Mouse (Mus musculus): ENCODE results near the gene Osbpl10. TPM values are rescaled to one million over a fixed set of nuclear protein-coding genes. Genes with fewer than 3 reads are reported as not detected.
A peak's percentile ranks its signal among the peaks of the same experiment; 100 is the strongest.

Gene Osbpl10
- polyA plus RNA-seq (2014; fragmentation: Nextera tagmentation; extraction: Ambion mirVana): 1.6 and 2.1 TPM in 2 replicates

DNA sequence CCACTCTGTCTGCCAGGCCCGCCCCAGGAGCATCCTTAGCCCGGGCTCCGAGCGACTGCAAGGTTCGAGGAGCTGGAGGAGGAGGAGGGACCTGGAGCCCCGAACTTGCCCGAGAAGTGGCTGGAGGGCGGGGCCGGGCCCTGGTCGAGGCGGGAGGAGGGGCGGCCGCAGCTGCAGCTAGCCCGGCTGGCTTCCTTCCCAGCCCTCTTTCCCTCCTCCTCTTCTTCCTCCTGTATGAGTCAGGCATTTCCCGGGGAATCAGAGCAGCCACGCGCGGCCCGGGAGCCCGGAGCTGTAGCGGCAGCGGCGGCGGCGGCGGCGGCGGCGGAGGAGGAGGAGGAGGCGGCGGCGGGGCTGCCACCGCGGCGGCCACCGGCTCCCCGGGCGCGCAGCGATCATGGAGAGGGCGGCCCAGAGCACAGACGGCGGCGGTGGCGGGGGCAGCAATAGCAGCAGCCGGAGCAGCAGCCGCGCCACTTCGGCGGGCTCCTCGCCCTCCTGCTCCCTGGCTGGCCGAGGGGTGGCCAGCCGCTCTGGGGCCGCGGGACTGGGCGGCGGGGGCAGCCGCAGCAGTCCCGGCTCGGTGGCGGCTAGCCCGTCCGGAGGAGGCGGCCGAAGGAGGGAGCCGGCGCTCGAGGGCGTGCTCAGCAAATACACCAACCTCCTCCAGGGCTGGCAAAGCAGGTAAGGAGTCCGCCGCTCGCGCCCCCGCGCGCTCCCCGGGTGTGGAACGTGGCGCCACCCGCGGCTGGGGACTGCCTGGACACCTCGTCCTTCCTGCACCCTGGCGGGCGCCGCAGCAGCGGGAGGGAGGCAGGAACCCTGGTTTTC lies at the start of gene Osbpl10:
Gene Osbpl10 (plus strand): TSS at position 289 of the 831 bp plus-strand sequence.
- Histone ChIP-seq H3K9ac (replicated peaks; ENCODE audit: low read depth, low read length) (peak within 1 kb of the TSS; percentile 71), H3K27ac (ENCODE audit: low read length) (peak within 1 kb of the TSS; percentile 66), H3K4me2 (replicated peaks; ENCODE audit: low read depth, low read length) (peak within 1 kb of the TSS; percentile 86), H3K27me3 (ENCODE audit: control insufficient read depth, insufficient read depth, low read length) (no peaks in the 10 kb centered on the region), H3K4me1 (ENCODE audit: control insufficient read depth, insufficient read depth, low read length) (peaks cover 7% of the 10 kb centered on the region; the same call in 1 of the 2 replicates), H3K36me3 (ENCODE audit: control insufficient read depth, insufficient read depth, low read length) (no peaks in the 10 kb centered on the region), H3K9me3 (ENCODE audit: control insufficient read depth, low read depth, low read length) (no peaks in the 10 kb centered on the region), H3K4me3 (ENCODE audit: low read depth, low read length) (peak within 1 kb of the TSS; percentile 76)
- WGBS: under 1% methylated on average over 63 of the region's 86 CpGs
- peak; percentile 87 for ATAC-seq (ENCODE audit: insufficient number of reproducible peaks, insufficient read depth, low FRiP score, low read depth)

DNA sequence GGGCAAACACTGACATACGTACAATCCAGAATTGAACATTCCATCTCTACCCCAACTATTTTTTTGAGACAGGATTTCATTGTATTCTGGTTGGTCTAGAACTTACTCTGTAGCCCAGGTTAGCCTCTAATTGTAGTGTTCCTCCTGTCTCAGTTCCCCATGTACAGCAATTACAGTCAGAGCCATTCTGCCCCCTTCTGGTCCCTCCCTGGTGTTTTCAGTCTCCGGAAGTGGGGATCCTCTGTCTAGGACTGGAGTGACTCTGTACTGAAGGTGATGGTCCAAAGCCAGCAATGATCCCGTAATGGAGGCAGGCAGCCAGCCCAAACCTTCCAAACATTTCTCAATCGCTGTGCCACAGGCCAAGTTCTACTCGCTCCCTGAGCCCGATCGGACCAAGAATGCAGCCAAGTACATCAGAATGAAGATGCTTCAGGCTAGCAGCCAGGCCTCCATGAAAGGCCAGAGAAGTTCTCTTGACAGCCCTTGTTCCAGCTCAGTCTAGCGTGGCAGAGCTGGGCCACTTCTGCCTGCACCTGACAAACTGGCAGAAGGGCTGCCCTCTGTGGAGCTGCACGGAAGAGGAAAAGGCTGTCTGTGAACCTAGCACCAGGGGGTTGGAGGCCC lies 47.8 kb upstream of the Osbpl10 start:
- 84% methylated on average over 9 of the region's 9 CpGs for WGBS
- no peaks in the 10 kb centered on the region for H3K4me1 ChIP-seq (ENCODE audit: control insufficient read depth, insufficient read depth, low read length)
- H3K36me3 ChIP-seq (ENCODE audit: control insufficient read depth, insufficient read depth, low read length): no peaks in the 10 kb centered on the region
- H3K4me2 ChIP-seq (replicated peaks; ENCODE audit: low read depth, low read length): no peak overlapping the region
- H3K27ac ChIP-seq (ENCODE audit: low read length): no peak overlapping the region
- H3K27me3 ChIP-seq (ENCODE audit: control insufficient read depth, insufficient read depth, low read length): no peaks in the 10 kb centered on the region
- no peak for ATAC-seq (ENCODE audit: insufficient number of reproducible peaks, insufficient read depth, low FRiP score, low read depth)
- no peaks in the 10 kb centered on the region for H3K9me3 ChIP-seq (ENCODE audit: control insufficient read depth, low read depth, low read length)
- no peak overlapping the region for H3K4me3 ChIP-seq (ENCODE audit: low read depth, low read length)
- no peak overlapping the region for H3K9ac ChIP-seq (replicated peaks; ENCODE audit: low read depth, low read length)

DNA sequence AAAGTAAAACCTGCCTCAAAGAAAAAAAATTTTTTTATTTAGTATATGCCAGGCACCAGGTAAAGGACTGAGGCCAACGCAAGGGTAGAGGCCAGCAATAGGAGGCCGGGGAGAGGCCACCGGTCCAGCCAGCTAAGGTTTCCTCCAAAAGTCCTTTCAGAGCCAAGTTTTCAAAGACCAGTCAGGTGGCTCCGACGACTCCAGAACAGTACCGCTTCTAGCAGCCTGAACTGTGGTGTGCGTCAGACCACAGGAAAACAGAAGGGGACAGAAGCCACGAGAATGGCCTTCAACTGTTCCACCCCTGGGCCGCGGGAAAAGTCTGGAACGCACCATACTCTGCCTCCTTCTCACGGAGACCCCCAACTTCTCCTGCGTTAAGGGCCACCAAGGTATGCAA lies 45.8 kb upstream of the Osbpl10 start:
- Histone ChIP-seq H3K4me1 (ENCODE audit: control insufficient read depth, insufficient read depth, low read length) (no peaks in the 10 kb centered on the region), H3K4me3 (ENCODE audit: low read depth, low read length) (peak overlapping the region; percentile 76), H3K9me3 (ENCODE audit: control insufficient read depth, low read depth, low read length) (no peaks in the 10 kb centered on the region), H3K36me3 (ENCODE audit: control insufficient read depth, insufficient read depth, low read length) (no peaks in the 10 kb centered on the region), H3K9ac (replicated peaks; ENCODE audit: low read depth, low read length) (no peak overlapping the region), H3K27ac (ENCODE audit: low read length) (no peak overlapping the region), H3K27me3 (ENCODE audit: control insufficient read depth, insufficient read depth, low read length) (no peaks in the 10 kb centered on the region), H3K4me2 (replicated peaks; ENCODE audit: low read depth, low read length) (peak overlapping the region; percentile 95)
- no peak for ATAC-seq (ENCODE audit: insufficient number of reproducible peaks, insufficient read depth, low FRiP score, low read depth)
- 25% methylated on average over 13 of the region's 13 CpGs for WGBS

DNA sequence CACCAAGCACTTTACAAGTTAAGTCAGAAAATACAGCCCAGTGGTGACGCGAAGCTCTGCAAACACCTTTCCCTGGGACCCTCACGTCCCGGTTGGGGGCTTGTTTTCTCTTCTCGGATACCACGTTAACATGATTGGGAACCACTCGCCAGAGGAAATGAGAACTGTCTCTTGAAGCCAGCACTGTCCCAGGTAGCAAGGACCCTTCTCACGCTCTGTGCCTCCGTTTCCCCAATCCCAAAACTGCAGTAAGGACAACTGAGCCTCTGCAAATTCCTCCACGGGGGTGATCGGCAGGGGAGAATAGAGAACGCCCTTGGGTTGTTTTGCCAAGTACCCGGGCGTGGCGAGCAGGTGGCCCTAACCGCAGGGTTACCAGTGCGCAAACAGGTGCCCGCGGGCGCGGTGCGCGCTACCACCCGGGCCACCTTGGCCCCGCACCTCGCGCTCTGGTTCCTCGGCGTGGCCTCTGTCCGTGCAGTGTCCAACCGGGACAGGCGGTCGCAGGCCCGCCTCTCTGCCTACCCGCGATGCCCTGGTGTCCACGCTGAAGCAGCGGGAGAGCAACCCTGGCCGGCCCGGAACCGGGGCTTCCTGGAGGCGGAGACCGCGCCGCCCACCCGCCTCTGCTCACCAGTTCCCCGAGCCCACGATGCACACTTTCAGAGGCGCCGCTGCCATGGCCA lies 45.2 kb upstream of the Osbpl10 start:
- H3K27ac ChIP-seq (ENCODE audit: low read length): peak overlapping the region; percentile 72; the same call in 1 of the 2 replicates
- H3K27me3 ChIP-seq (ENCODE audit: control insufficient read depth, insufficient read depth, low read length): no peaks in the 10 kb centered on the region
- no peaks in the 10 kb centered on the region for H3K36me3 ChIP-seq (ENCODE audit: control insufficient read depth, insufficient read depth, low read length)
- H3K4me1 ChIP-seq (ENCODE audit: control insufficient read depth, insufficient read depth, low read length): no peaks in the 10 kb centered on the region
- H3K4me2 ChIP-seq (replicated peaks; ENCODE audit: low read depth, low read length): peak overlapping the region; percentile 95
- WGBS: under 1% methylated on average over 50 of the region's 50 CpGs
- ATAC-seq (ENCODE audit: insufficient number of reproducible peaks, insufficient read depth, low FRiP score, low read depth): no peak; the same call in 1 of the 2 replicates
- H3K4me3 ChIP-seq (ENCODE audit: low read depth, low read length): peak overlapping the region; percentile 76
- peak overlapping the region; percentile 53 for H3K9ac ChIP-seq (replicated peaks; ENCODE audit: low read depth, low read length)
- H3K9me3 ChIP-seq (ENCODE audit: control insufficient read depth, low read depth, low read length): no peaks in the 10 kb centered on the region

DNA sequence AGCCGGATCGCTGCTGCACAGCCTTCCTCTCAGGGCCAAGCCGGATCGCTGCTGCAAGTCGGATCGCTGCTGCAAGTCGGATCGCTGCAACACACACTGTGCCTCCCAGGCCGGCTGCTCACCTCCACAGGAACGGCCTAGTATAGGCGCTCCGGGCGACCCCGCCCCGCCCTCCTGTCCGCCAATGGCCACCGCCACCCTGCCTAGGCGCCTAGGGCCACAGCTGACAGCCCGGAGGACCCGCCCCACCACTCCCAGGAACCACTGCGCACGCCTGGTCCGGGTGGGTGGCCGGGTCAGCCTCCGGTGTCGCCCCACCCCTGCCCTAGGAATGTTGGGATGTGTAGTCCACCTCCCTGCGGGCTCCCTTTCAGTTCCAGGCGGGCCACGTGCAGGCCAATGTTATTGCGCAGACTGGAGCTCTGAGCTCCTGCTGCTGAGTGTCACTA lies 44.6 kb upstream of the Osbpl10 start, which contains the start of gene Gpd1l:
Gene Gpd1l (minus strand): TSS at position 265 of the 449 bp plus-strand sequence.
- peak within 1 kb of the TSS; percentile 72; the same call in 1 of the 2 replicates for H3K27ac ChIP-seq (ENCODE audit: low read length)
- H3K9ac ChIP-seq (replicated peaks; ENCODE audit: low read depth, low read length): peak within 1 kb of the TSS; percentile 53
- under 1% methylated on average over 30 of the region's 30 CpGs for WGBS
- no peaks in the 10 kb centered on the region for H3K36me3 ChIP-seq (ENCODE audit: control insufficient read depth, insufficient read depth, low read length)
- no peaks in the 10 kb centered on the region for H3K9me3 ChIP-seq (ENCODE audit: control insufficient read depth, low read depth, low read length)
- peak; percentile 98 for ATAC-seq (ENCODE audit: insufficient number of reproducible peaks, insufficient read depth, low FRiP score, low read depth)
- peak within 1 kb of the TSS; percentile 95 for H3K4me2 ChIP-seq (replicated peaks; ENCODE audit: low read depth, low read length)
- H3K4me3 ChIP-seq (ENCODE audit: low read depth, low read length): peak within 1 kb of the TSS; percentile 76
- H3K27me3 ChIP-seq (ENCODE audit: control insufficient read depth, insufficient read depth, low read length): no peaks in the 10 kb centered on the region
- H3K4me1 ChIP-seq (ENCODE audit: control insufficient read depth, insufficient read depth, low read length): no peaks in the 10 kb centered on the region

DNA sequence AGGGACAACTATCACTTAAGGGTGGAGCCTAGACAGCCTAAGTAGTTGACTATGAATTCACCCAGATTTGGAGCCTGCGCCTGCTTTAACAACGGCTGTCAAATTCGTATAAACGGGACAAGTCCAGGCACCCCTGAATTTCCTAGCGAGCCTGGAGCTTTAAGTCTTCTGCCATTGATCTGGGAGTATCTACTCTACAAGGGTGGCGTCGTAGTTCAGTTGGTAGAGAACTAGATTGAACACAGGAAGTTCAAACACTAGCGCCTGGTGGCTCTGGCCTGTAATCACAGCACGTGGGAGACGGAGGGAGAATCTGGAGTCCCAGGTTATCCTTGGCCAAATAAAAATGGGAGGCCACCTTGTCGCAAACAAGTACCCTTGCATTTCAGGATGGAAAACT lies 44.1 kb upstream of the Osbpl10 start:
- H3K36me3 ChIP-seq (ENCODE audit: control insufficient read depth, insufficient read depth, low read length): no peaks in the 10 kb centered on the region
- WGBS: 60% methylated on average over 11 of the region's 11 CpGs
- H3K27ac ChIP-seq (ENCODE audit: low read length): no peak overlapping the region
- peak overlapping the region; percentile 76; the same call in 1 of the 2 replicates for H3K4me3 ChIP-seq (ENCODE audit: low read depth, low read length)
- no peak for ATAC-seq (ENCODE audit: insufficient number of reproducible peaks, insufficient read depth, low FRiP score, low read depth)
- peak overlapping the region; percentile 95 for H3K4me2 ChIP-seq (replicated peaks; ENCODE audit: low read depth, low read length)
- no peaks in the 10 kb centered on the region for H3K27me3 ChIP-seq (ENCODE audit: control insufficient read depth, insufficient read depth, low read length)
- H3K4me1 ChIP-seq (ENCODE audit: control insufficient read depth, insufficient read depth, low read length): no peaks in the 10 kb centered on the region
- no peaks in the 10 kb centered on the region for H3K9me3 ChIP-seq (ENCODE audit: control insufficient read depth, low read depth, low read length)
- H3K9ac ChIP-seq (replicated peaks; ENCODE audit: low read depth, low read length): no peak overlapping the region

DNA sequence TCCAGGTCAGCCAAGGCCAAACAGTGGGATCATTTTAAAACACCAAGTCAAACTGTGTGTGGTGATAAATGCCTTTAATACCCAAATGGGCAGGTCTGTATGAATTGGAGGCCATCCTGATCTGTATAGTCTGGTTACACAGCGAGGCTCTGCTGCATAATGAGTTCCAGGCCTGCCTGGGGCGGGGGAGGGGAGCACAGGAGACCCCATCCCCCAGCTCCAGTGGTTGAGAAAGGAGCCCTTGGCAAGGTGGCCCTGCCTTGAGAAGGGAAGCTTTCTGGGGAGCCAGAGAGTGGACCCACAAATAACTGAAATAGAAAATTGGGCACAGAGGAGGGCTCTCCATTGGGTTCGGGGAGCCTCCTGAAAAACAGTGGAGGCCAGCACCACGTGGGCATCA lies 43.0 kb upstream of the Osbpl10 start:
- WGBS: 82% methylated on average over 4 of the region's 4 CpGs
- Histone ChIP-seq H3K27me3 (ENCODE audit: control insufficient read depth, insufficient read depth, low read length) (no peaks in the 10 kb centered on the region), H3K4me3 (ENCODE audit: low read depth, low read length) (no peak overlapping the region), H3K4me1 (ENCODE audit: control insufficient read depth, insufficient read depth, low read length) (no peaks in the 10 kb centered on the region), H3K27ac (ENCODE audit: low read length) (no peak overlapping the region), H3K4me2 (replicated peaks; ENCODE audit: low read depth, low read length) (no peak overlapping the region), H3K36me3 (ENCODE audit: control insufficient read depth, insufficient read depth, low read length) (no peaks in the 10 kb centered on the region), H3K9ac (replicated peaks; ENCODE audit: low read depth, low read length) (no peak overlapping the region), H3K9me3 (ENCODE audit: control insufficient read depth, low read depth, low read length) (no peaks in the 10 kb centered on the region)
- no peak for ATAC-seq (ENCODE audit: insufficient number of reproducible peaks, insufficient read depth, low FRiP score, low read depth)

DNA sequence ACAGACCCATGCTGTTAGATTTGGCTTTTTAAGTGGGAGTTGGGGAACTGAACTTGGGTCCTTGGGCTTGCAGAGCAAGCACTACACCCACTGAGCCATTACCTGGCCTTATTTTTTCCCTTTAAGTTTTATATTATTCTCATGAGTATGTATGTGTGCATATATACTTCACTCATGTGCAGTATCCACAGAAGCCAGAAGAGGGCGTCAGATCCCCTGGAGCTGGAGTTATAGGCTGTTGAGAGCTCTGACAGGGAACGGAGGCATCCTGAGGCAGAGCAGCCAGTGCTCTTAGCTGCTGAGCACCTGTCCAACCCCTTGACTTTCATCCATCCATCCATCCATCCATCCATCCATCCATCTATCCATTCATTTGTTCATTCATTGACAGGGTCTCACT lies 41.7 kb upstream of the Osbpl10 start:
- Histone ChIP-seq H3K27ac (ENCODE audit: low read length) (no peak overlapping the region), H3K27me3 (ENCODE audit: control insufficient read depth, insufficient read depth, low read length) (no peaks in the 10 kb centered on the region), H3K4me1 (ENCODE audit: control insufficient read depth, insufficient read depth, low read length) (no peaks in the 10 kb centered on the region), H3K9ac (replicated peaks; ENCODE audit: low read depth, low read length) (no peak overlapping the region), H3K4me2 (replicated peaks; ENCODE audit: low read depth, low read length) (no peak overlapping the region), H3K9me3 (ENCODE audit: control insufficient read depth, low read depth, low read length) (no peaks in the 10 kb centered on the region), H3K4me3 (ENCODE audit: low read depth, low read length) (no peak overlapping the region), H3K36me3 (ENCODE audit: control insufficient read depth, insufficient read depth, low read length) (no peaks in the 10 kb centered on the region)
- WGBS: 75% methylated on average over 2 of the region's 2 CpGs
- no peak for ATAC-seq (ENCODE audit: insufficient number of reproducible peaks, insufficient read depth, low FRiP score, low read depth)

Measured in stomach, embryonic 14.5 days (tissue).